Comparison of ENCODE assay signal across 8 mouse cellular contexts in the genomic region with DNA sequence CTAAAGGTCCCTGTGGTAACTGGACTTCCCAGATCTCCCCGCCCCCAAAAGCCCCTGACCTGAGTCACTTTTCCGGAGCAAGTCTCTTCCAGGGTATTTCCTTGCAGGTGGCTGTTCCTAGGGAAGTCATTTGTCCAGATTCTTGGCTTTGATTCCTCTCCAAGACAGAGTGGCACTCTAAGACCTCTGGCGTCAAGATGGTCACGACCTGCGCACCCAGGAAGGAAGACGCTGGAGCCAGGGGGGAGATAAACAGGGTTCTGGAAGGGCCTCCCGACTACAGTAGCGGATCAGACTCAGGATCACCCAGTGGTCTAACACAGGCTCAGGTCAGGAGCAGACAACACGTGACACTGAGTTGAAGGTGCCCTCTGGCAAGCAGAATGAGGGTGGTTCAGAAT. TPM values are rescaled to one million over a fixed set of nuclear protein-coding genes. Genes with fewer than 3 reads are reported as not detected.
DNase-seq lines count a peak whose midpoint lies in the region; ATAC-seq lines count a peak whose summit lies in the region.

Arsa (minus strand) TSS at position 335 of the 401 bp plus-strand sequence.

- H3K36me3 ChIP-seq in embryonic facial prominence, embryonic 12.5 days, result no peaks in the 10 kb centered on the region

- WGBS in embryonic facial prominence, embryonic 12.5 days, result 24% methylated on average over 9 of the region's 9 CpGs

- H3K27ac ChIP-seq in embryonic facial prominence, embryonic 12.5 days, result peak within 1 kb of the TSS; percentile 67; the same call in 1 of the 2 replicates

- H3K4me2 ChIP-seq in embryonic facial prominence, embryonic 12.5 days (replicated peaks), result peak within 1 kb of the TSS; percentile 84

- intact Hi-C loops in heart, postnatal 25 days (cut with DNase I), result no loop called here

- no peak for ATAC-seq in embryonic facial prominence, embryonic 12.5 days (ENCODE audit: insufficient number of reproducible peaks, insufficient read depth, low FRiP score, low TSS enrichment)
- ATAC-seq in frontal cortex, adult (ENCODE audit: low TSS enrichment), result no peak

- H3K9ac ChIP-seq in embryonic facial prominence, embryonic 12.5 days, result peak within 1 kb of the TSS; percentile 55

- peak within 1 kb of the TSS; percentile 59 for H3K4me3 ChIP-seq in embryonic facial prominence, embryonic 12.5 days

- H3K9me3 ChIP-seq in embryonic facial prominence, embryonic 12.5 days, result peaks cover 2% of the 10 kb centered on the region; the same call in 1 of the 2 replicates

- peaks cover 5% of the 10 kb centered on the region; the same call in 1 of the 2 replicates for H3K4me1 ChIP-seq in embryonic facial prominence, embryonic 12.5 days

- no peak for DNase-seq in layer of hippocampus, adult 18-20 months (ENCODE audit: low spot score in 2 of 2)
- DNase-seq in layer of hippocampus, adult 11-12 months (ENCODE audit: low spot score), result no peak
- no peak for DNase-seq in heart, postnatal 25 days (ENCODE audit: low spot score)
- no peak for DNase-seq in layer of hippocampus, postnatal 10 days (ENCODE audit: low spot score in 2 of 2)
- DNase-seq in lung, postnatal 25 days (ENCODE audit: low spot score), result peak; percentile 38
- DNase-seq in right cerebral cortex, adult 2 months (ENCODE audit: low spot score in 2 of 2), result no peak

- H3K27me3 ChIP-seq in embryonic facial prominence, embryonic 12.5 days, result no peaks in the 10 kb centered on the region

RNA-seq across cellular contexts. Expression of gene Arsa, which starts in this region (rescaled TPM):
- total RNA-seq in layer of hippocampus, adult 18-20 months (2021), result 10 to 100 TPM; 28.1 to 29.6 TPM
- polyA plus RNA-seq in embryonic facial prominence, embryonic 12.5 days (2016; fragmentation: Nextera tagmentation; extraction: Ambion mirVana), result 18.0 and 18.2 TPM in 2 replicates
- 10 to 100 TPM; 12.0 to 13.1 TPM for total RNA-seq in heart, postnatal 25 days (2021)
- total RNA-seq in layer of hippocampus, postnatal 10 days (2021), result 10 to 100 TPM; 30.0 to 31.1 TPM
